Mouse (Mus musculus) adrenal gland (tissue): ENCODE data around the gene Pnpo.

Experiments used
- intact Hi-C: fragments of 180-260 bp; cut with DNase I; formaldehyde crosslinking; loops from one replicate; pipeline ENCODE4 v1.15.1; 2025
- long read RNA-seq, 2 experiments: library from polyadenylated mRNA; unstranded; transcript quantifications; one replicate each; pipeline ENCODE4 v2.0.0; 2020; ENCODE audit warnings: borderline replicate concordance in 1 of 2; ENCODE audit not compliant: insufficient replicate concordance in 1 of 2

The Pnpo gene
- long read RNA-seq, experiment 1, transcript Pnpo-201 (7 exons, 1,994 nt), result major isoform, 52 of 58 reads
- long read RNA-seq, experiment 1, partial matches to known transcripts, result 2 of 58 reads
- long read RNA-seq, experiment 1, other reads (novel, unspliced or antisense), result 4 of 58 reads
- long read RNA-seq, experiment 2, transcript Pnpo-201 (7 exons, 1,994 nt), result major isoform, 39 of 42 reads
- long read RNA-seq, experiment 2, partial matches to known transcripts, result 1 of 42 reads
- long read RNA-seq, experiment 2, other reads (novel, unspliced or antisense), result 2 of 42 reads

DNA sequence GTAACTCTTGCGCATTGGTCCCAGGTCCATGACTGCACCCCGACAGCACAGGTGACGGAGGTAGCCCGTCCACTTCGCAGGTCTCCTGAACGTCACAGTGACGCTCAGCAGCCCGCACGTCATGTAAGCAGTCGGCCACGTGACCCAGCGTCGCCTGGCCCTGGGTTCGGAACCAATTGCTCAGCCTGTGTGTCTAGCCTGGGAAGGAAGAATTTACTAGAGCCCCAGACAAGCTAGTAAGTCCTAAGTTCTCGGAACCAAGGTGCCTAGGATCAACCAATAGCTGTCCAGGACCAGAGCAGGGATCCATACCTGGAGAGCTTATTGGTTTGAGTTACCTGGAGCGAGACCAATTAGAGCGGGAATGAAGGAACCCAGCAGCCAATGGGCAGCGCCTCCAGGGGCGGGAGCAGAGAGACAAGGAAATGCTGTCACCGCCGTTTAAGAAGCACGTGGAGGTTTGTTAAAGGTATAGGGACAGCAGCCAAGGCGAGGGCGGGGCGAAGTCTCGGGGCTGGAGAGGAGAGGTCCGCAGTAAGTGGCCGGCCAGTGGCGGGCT, at the start of gene Pnpo:
TSS of gene Pnpo (minus strand) at position 241 of the 559 bp plus-strand sequence.
- intact Hi-C loops, result no loop called here

DNA sequence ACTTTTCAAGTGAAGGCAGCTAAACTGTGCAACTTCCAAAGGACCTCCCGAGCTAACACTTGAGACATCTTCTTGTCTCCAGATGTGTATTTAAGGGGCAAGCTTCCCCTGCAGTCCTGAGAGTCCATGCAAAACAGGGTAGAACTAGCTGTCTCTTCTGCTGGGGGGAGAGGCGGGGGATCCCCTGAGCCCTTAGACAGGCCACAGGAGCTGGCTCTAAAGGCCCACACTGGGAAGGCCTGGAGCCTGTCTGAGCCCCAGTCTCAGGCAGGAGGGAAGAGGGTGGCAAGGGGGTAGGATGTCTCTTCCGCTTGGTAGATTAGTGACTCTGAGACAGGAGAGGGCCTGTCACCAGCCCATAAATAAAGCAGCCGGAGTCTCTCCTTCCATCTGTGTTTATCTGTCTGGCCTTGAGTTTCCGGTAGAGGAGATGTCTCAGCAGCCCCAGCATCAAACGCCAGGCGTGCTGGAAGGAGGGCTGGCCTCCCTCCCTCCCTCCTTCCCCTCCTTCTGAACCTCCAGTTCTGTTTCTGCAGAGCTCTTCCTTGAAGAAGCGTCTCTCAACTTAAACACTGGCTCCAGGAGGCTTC, 49.0 kb upstream of the Pnpo start:
- intact Hi-C loops, result no loop called here

DNA sequence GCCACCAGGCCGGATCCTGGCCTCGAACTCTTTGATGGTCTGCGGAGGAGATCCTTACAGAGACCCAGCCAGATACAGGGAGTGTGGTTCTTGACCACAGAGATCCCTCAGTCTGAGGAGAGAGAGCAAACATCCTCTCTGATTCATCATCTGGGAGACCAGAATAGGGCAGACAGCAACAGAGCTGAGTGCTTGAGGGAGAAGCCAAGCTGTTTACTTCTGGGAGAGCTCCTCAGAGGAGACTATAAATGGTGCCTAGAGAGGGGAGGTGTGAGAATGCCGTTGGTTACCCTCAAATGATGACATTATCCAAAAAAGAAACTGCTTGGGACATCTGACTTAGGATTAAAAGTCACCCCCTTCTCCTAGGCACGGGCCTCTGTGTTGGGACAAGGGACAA, 47.7 kb upstream of the Pnpo start:
- intact Hi-C loops, result no loop called here

DNA sequence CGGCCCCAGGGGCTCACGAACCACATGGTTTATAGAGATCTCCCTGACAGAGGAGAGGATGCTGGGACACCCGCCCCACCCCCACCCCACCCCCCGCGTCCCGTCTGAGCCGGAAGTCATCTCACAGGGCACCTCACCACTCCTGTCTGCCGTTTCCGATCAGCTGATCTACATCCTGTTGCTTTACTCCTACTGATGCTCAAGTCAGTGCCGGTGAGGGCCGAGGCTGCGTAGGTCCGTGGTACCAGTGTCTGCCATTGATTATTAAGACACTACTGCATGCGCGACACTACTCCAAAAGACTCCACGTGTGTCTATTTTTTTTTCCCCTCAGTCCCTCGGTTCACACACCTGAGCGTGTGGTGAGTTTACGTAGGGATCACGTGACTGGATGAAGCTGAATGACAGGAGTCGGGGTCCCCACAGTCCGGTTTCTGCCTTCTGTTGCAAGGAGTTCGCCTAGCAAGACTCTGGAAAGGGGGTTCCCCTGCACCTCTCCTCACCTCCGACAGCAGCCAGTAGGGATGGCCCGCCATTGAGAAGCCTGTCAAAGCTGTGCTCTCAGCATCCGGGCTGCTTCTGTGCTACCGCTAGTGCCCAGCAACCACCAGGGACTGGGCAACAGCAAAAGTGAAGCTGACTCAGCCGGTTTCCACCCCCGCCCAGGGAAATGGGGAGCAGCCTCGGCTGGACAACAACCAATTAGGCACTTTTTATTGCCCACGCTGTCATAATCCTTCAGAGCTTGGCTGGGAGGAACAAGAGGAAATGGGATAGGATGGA, 44.3 kb upstream of the Pnpo start:
- intact Hi-C loops, result no loop called here

DNA sequence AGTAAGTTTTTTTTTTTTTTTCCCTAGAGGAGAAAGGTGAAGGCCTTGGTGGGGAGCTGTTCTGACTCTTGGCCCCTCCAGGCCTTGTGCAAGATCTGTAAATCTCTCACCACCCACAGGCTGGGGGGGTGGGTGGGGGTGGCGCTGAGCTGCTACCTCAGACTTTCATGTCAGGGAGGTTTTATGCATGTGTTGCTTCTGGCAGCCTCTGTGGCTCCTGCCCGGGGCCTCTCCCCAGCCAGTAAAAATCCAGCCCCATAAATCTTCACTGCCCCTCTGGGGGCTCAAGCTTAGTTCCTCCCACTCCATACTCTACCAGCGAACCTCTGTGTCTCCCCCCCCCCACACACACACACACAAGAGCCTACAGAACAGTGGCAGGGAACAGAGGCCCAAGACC, 42.7 kb upstream of the Pnpo start:
- intact Hi-C loops, result no loop called here

DNA sequence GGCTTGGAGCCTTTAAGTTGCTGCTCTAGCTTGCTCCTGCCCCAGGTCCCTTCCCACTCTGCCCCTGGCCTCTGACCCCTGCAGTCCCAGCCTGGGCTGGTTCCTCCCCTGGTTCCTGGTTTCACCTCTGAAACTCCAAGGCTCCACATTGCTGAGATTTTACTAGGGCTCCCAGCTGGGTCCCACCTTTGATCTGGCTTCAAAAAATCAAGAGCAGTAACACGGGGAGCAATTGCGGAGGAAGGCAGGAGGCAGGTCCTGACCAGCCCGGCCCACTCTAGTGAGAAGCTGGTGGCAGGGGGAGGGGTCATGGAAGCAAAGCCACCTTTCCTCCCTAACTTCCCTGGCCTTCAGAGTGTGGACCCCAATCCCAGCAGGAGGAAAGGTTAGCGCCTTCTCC, 41.1 kb upstream of the Pnpo start:
- intact Hi-C loops, result no loop called here

DNA sequence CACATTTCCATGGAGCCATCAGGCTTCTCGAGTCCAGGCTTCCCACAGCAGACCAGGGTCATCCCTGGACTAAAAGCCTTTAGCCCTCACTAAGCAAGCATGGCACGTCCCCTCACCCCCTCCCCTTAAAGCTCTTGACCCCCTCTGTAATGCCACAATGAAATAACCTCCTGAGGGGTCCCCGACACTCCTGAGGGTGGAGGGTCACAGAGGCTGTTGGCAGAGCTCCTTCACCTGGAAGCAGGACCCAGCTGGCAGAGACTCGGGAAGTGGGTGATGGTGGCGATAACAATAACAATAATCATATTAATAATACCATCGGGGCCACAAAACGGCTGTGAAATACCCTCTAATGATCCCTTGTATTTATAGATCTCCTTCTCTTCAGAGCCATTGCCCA, 39.1 kb upstream of the Pnpo start, which contains the start of gene Sp2:
TSS of gene Sp2 (minus strand) at position 101 of the 400 bp plus-strand sequence.
- intact Hi-C loops, result loop anchor here (1.0 kb wide), 1 partner anchor 43 kb away; no protein-coding TSS in a partner anchor

DNA sequence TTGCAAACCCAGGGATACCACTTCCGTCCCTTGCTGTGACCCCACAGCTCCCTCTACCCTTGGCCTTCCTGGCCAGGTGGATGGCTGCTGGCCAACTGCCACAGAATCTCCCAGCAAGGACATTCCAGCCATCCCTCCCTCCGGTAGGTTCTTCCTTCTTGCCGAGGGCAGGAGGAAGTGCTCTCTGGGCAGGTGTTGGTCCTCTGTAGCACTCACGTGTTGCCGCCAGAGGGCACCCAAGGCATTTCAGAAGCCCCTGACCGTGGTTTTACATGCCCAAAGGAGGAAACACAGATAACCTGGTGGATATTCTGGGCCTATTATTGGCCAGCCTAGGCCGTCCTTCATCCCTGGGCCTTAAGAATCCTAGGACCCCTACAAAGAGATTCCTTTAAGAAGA, 38.6 kb upstream of the Pnpo start:
- intact Hi-C loops, result loop anchor here (1.0 kb wide), 1 partner anchor 44 kb away; no protein-coding TSS in a partner anchor

DNA sequence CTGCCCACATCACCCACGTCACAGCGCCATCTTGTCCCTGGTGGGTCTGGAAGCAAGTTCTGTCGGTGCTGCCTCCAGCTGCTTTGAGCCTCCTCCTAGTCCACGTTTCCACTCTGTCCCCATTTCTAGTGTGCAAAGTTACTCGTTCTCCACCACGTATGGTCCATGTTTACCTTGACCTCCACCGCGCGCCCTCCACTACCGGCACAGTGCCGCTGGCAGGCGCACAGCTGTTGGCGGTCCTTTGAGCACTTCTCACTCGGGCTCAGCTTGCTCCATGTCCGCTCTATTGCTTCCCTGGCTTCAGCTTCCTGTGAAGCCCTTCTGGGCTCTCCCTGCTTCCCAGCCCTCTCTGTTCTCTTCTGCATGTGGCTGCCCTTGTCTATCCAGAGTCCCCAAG, 37.7 kb upstream of the Pnpo start:
- intact Hi-C loops, result no loop called here

DNA sequence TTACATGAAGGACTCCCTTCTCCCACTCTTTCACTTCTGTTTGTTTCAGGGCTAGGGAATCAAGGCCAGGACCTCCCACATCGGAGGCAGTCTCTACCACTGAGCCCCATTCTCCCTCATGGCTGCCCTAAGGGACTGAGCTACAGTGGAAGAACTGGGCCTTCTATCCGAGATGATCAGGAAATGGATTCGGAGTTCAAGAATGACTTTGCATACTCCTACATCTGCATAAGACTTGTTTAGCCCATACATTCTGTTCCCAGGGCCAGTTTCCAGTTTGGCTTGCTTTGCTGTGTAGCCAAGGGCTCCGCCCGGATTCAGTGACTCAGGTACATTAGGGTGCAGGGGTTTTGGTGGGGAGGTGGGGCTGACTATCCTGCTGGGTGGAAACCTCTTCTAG, 36.2 kb upstream of the Pnpo start:
- intact Hi-C loops, result no loop called here

DNA sequence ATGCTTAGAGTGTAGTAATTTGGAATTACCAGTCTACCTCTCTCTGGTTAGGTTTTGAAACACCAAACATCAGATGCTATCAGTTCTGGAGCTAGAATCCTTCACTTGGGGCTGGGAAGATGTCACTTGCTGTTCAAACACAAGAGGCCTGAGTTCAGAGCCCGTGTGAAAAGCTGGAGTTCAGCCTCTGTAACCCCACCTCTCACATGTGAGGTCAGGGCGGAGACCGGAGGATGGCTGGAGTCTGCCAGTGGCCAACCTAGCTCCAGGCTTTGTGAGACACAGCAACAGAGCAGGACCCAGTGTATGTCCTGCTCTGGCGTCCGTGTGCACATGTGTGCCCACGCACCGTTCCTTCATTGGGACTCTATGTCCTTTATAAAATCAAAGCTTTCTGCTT, 35.5 kb upstream of the Pnpo start:
- intact Hi-C loops, result no loop called here

DNA sequence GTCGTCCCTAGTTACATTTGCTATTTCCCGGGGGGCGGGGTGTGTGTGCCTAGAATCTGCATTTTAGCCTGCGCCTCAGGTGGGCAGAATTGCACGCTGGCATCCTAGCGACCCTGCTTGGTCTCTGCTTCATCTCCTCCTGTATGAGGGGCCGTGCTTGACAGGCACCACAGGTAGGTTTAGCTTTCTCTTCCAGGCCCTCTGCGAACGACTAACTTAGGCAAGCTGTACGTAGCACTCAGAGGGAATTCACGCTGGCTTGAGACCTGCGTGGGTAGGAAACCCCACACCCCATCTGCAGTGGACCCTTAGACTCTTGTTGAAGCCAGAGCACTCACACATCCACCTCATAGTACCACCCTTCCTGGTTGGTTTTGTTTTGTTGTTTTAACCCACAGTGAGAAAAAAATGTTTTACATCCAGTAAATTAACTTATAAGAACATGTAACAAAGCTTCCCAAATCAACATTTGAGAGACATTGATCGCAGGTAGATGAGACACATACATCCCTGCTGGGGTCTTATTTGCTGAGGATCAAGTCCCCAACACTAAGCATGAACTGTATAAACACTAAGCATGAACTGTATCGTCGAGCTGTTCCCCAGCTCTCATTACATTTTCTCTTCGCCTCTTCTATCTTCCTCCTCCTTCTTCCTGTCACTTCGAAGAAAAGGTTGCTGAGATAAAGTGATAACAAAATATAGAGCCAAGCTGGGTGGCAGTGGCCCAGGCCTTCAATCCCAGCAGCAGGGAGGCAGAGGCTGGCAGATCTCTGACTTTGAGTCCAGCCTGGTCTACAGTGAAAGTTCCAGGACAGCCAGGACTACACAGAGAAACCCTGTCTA, 34.8 kb upstream of the Pnpo start:
- intact Hi-C loops, result no loop called here

DNA sequence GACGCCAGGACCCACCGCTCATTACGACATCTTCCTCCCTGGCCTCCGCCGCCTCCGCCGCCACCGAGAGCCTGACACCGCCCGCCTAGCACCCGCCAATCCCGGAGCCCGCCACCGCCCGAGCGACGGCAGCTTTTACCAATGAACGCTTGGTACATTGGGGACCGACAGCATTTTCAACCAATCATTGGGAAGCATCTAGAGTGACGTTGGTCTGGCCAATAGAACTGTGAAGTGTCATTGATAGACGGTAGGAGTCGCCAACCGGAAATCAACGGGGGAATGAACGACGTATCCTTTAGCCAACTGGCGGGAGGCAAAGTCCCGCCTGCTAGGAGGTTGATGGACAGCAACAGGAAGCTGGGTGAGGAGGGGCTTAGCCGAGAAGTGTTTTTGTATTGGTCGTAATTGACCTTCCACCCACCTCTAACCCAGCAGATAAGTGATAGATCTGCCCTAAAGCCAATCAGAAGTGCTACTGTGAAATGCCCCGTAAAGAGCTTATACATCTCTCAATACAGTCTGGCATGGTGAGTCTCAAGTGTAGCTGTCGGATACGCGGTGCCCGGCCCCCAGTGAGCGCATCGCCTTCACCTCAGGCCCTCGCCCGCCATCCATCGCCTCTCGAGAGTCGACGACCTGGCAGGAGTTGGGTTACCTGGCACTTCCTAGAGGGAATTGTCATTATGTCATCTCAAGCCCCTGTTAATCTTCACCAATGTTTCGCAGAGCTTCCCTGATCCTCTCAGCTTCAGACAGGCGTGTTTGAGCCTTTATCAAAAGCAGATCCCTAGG, 34.0 kb upstream of the Pnpo start:
- intact Hi-C loops, result no loop called here

DNA sequence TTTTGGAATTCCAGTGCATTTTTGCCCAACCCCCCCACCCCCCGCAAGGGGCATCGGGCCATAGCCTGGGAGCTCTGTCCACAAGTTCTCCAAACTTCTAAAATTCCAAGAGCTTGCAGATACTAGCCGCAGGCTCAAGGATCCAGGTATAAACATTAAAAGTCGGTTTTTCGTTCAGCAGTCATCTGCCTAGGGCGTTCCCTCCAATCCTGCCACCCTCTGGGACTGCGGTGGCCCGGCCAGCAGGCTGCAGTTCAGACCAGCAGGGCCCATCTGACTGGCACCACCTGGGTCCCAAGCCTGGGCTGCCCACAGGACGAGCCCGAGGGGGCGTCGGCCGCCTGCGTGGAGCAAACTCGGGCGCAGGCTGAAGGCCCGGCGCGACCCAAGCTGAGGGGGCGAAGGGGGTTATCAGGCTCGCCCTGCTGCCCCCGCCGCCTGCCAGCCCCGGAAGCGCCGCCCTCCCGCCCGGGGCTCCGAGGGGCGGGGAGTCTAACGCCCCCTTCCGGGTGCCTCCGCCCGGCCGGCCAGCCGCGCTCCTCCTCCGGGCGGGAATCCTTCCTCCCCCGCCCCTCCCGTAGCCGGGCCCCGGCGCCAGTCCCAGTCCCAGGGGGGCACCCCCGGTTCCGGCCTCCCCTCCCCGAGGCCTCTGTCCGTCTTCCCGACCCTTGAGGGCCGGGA, 33.3 kb upstream of the Pnpo start:
- intact Hi-C loops, result no loop called here

DNA sequence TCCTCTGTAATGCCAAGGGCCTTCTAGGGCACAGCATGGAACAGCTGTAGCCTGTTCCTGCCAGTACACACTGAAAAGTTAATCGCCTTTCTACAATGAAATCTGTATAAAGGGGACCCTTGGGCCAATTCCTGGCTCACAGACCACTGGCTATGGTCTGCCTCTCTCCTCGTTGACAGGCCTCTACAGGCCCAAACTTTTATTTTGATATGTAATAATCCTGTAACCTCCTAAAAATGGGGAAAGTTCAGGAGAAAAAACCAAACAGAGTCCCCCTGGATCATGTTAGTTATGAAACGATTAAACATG, 32.5 kb upstream of the Pnpo start:
- intact Hi-C loops, result no loop called here

DNA sequence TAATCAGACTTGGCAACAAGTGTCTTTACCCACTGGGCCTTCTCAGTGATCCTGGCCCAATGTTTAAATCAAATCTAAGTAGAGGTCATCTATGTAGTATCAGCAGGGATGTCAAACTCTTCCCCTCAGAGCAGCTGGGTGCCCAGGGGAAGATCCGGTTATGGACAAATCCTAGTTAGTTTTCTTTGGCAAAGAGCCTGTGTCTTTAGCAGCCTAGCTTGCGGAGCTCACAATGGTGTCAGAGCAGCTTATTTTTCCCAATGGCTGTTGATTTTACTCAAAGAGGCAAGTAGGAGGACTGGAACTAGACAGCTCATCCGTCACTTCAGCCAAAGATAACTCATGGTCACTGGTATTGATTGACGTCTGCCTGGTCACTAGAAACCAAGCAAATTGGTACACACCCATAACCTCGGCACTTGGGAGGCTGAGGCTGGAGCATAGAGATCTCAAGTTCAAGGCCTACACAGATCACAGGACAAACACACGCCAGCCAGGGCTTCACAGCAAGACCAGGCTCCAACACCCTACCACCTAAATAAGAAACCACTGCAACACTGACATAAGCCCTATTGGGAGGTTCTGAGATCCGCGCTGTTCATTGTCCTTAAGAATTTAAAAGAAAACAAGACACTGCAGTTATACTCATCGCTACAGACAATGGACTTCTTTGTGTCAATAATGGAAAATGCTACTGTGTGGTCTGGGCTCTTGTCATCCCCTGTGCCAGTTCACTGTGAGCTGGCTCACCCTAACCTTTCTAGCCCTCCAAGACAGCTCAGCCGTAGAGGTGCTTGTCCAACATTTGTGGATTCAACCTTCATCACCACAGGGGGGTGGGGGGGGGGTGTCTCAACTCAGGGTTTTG, 32.0 kb upstream of the Pnpo start:
- intact Hi-C loops, result no loop called here

DNA sequence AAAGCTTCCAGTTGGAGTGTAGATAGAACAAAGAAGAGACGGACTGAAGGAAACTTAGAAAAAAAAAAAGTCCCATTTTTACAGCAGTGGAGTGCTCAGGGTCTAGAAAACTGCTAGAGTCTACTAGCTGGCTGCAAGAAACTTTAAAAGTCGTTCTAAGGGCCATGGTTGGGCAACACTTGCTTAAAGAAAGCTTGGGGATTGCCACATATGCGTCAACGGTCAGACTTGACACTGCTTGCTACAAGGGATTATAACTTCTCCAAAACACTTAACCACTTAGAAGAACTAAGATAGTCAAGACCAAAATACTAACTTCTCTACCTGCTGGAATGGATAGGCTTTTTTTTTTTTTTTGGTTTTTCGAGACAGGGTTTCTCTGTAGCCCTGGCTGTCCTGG, 31.0 kb upstream of the Pnpo start:
- intact Hi-C loops, result no loop called here

DNA sequence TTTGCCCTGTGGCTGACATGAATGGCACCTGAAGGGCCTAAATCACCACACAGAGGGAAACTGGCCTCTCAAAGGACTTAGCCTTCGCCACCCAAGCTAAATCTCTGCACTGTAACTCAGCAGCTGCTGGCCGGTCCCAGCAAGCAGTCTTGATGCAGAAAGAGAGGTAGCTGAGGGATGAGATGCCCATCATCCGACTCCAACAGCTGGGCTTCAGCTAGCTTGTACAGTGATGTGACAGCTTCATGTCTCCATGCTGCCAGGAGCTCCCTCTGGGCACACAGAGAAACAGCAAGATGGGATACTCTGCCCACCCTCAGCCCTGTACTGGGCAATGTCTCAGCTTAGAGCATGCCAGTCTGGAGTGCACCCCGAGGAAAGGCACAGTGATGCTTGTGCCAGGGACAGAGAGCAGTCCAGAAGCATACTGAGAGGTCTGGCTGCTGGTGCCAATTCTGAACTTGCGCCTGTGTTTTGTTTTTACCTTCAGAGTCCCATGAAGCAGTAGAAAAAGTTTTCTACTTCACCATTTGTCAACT, 29.7 kb upstream of the Pnpo start:
- intact Hi-C loops, result no loop called here

DNA sequence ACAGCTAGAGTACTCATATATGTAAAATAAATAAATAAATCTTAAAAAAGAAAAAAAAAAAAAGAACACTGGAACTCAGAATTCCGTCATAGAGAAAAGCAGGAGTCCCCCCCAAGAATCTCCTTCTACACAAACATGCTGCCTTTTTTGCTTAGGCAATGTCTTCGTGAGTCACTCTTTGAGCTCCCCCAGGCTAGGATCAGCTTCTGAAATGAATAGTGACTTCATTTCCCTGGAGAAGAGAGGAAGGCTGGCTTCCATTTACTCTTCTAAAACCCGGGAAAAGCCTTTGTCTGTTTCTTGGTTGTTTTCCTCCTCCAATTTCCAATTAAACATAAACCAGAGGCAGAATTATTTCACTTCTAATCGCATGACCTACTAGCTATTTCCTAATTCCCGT, 29.1 kb upstream of the Pnpo start:
- intact Hi-C loops, result no loop called here
